Mouse (Mus musculus): ENCODE measurements around the gene Gnb3.

GRCm38 (mm10) chr6:124809775-124810538 lies 30.1 kb downstream of the Gnb3 start:
- TF ChIP-seq POLR2A (IDR thresholded peaks at IDR 0.05; ENCODE audit: control insufficient read depth, low read depth, low read length) (no peak), CTCF (IDR thresholded peaks at IDR 0.05; ENCODE audit: control insufficient read depth, insufficient read depth, insufficient replicate concordance, low read depth, low read length) (no peak)

Measured in testis, adult 2 months (tissue).